In the genomic region with DNA sequence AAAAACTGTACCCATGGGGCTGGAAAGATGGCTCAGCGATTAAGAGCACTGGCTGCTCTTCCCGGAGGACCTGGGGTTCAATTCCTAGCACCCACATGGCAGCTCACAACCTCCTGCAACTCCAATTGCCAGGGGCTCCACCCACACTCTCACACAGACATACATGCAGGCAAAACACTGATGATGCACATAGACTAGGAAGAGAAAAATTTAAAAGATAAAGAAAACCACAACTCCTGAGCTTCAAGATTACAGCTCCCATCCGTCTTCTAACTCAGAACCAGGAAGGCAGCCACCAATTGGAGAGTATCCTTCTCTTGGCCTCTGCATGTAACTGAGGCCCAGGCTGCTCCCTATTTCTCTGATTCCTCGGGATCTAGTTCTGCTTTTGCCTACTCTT, we compare ENCODE assay signal across 8 mouse cellular contexts. TPM values are rescaled to one million over a fixed set of nuclear protein-coding genes. Genes with fewer than 3 reads are reported as not detected.
A peak's percentile ranks its signal among the peaks of the same experiment; 100 is the strongest.
DNase-seq lines count a peak whose midpoint lies in the region; ATAC-seq lines count a peak whose summit lies in the region.

No protein-coding gene starts in this region.

- peak overlapping the region; percentile 87 for H3K4me3 ChIP-seq in lung, embryonic 15.5 days
- peak overlapping the region; percentile 72; the same call in 1 of the 2 replicates for H3K4me3 ChIP-seq in limb, embryonic 11.5 days (ENCODE audit: low read depth, low read length)
- H3K4me3 ChIP-seq in neural tube, embryonic 14.5 days (ENCODE audit: low read depth, low read length), result peak overlapping the region; percentile 83

- 47% methylated on average over 4 of the region's 4 CpGs for WGBS in lung, embryonic 15.5 days
- WGBS in limb, embryonic 11.5 days, result 52% methylated on average over 4 of the region's 4 CpGs
- 47% methylated on average over 4 of the region's 4 CpGs for WGBS in neural tube, embryonic 14.5 days

- H3K36me3 ChIP-seq in lung, embryonic 15.5 days, result peaks cover 12% of the 10 kb centered on the region
- H3K36me3 ChIP-seq in limb, embryonic 11.5 days (ENCODE audit: control insufficient read depth, insufficient read depth, low read length), result 0 out of 2 replicates have a peak, but pooled peaks cover under 1% of the 10 kb centered on the region
- H3K36me3 ChIP-seq in neural tube, embryonic 14.5 days (ENCODE audit: control insufficient read depth, insufficient read depth, low read length), result no peaks in the 10 kb centered on the region

- DNase-seq in lung, postnatal 4 days, result no peak
- no peak for DNase-seq in limb, embryonic 11.5 days (ENCODE audit: low spot score)
- DNase-seq in left cerebral cortex, postnatal 4 days, result no peak
- no peak for DNase-seq in spleen, postnatal 10 days (ENCODE audit: low spot score in 2 of 2)
- no peak for DNase-seq in adipocyte (ENCODE audit: low spot score)

- peak overlapping the region; percentile 94 for H3K9ac ChIP-seq in lung, embryonic 15.5 days
- H3K9ac ChIP-seq in limb, embryonic 11.5 days (ENCODE audit: low read length), result peak overlapping the region; percentile 48
- no peak overlapping the region for H3K9ac ChIP-seq in neural tube, embryonic 14.5 days (replicated peaks; ENCODE audit: low read depth, low read length)

- intact Hi-C loops in left cerebral cortex, postnatal 4 days (cut with DNase I), result loop anchor here (5.0 kb wide), 2 partner anchors 112 to 662 kb away; no protein-coding TSS in a partner anchor

- peak overlapping the region; percentile 52 for H3K4me2 ChIP-seq in lung, embryonic 15.5 days
- H3K4me2 ChIP-seq in limb, embryonic 11.5 days (ENCODE audit: low read depth, severe bottlenecking), result peak overlapping the region; percentile 27; the same call in 1 of the 2 replicates
- peak overlapping the region; percentile 60 for H3K4me2 ChIP-seq in neural tube, embryonic 14.5 days (ENCODE audit: low read depth, low read length)

- peaks cover 34% of the 10 kb centered on the region for H3K4me1 ChIP-seq in lung, embryonic 15.5 days
- H3K4me1 ChIP-seq in limb, embryonic 11.5 days (ENCODE audit: control insufficient read depth, insufficient read depth, low read length), result no peaks in the 10 kb centered on the region
- 0 out of 2 replicates have a peak, but pooled peaks cover 6% of the 10 kb centered on the region for H3K4me1 ChIP-seq in neural tube, embryonic 14.5 days (ENCODE audit: control insufficient read depth, insufficient read depth, low read length)

- H3K27me3 ChIP-seq in lung, embryonic 15.5 days, result no peaks in the 10 kb centered on the region
- no peaks in the 10 kb centered on the region for H3K27me3 ChIP-seq in limb, embryonic 11.5 days (ENCODE audit: control insufficient read depth, insufficient read depth, low read length)
- H3K27me3 ChIP-seq in neural tube, embryonic 14.5 days (ENCODE audit: control insufficient read depth, insufficient read depth, low read length), result no peaks in the 10 kb centered on the region

- no peaks in the 10 kb centered on the region for H3K9me3 ChIP-seq in lung, embryonic 15.5 days
- no peaks in the 10 kb centered on the region for H3K9me3 ChIP-seq in limb, embryonic 11.5 days (ENCODE audit: control insufficient read depth, low read length)
- no peaks in the 10 kb centered on the region for H3K9me3 ChIP-seq in neural tube, embryonic 14.5 days (ENCODE audit: control insufficient read depth, low read length)

- peak overlapping the region; percentile 97 for H3K27ac ChIP-seq in lung, embryonic 15.5 days
- no peak overlapping the region for H3K27ac ChIP-seq in limb, embryonic 11.5 days (replicated peaks; ENCODE audit: low read depth, low read length)
- H3K27ac ChIP-seq in neural tube, embryonic 14.5 days (ENCODE audit: low read depth, low read length), result 0 out of 2 replicates have a peak overlapping the region, but pooled peaks have one; percentile 92

- ATAC-seq in lung, embryonic 15.5 days (ENCODE audit: borderline replicate concordance, extremely low read depth, low FRiP score, low TSS enrichment), result no peak
- peak; percentile 28 for ATAC-seq in erythroblast, adult 5-6 weeks (replicated peaks; ENCODE audit: low FRiP score, poor library complexity, severe bottlenecking)
- ATAC-seq in limb, embryonic 11.5 days (ENCODE audit: insufficient number of reproducible peaks, low FRiP score, low TSS enrichment, low read depth), result no peak
- no peak for ATAC-seq in neural tube, embryonic 14.5 days (ENCODE audit: low read depth)

RNA-seq across cellular contexts. Expression of a gene that starts 0.6 kb away (rescaled TPM):
- 91.9 and 95.3 TPM in 2 replicates for polyA plus RNA-seq in lung, embryonic 15.5 days (2015; fragmentation: Nextera tagmentation; extraction: Ambion mirVana)
- total RNA-seq in erythroblast, adult 5-6 weeks (2015; ENCODE audit: low replicate concordance), result 7.9 and 12.3 TPM in 2 replicates
- total RNA-seq in erythroblast, adult 5-6 weeks (2017; ENCODE audit: low replicate concordance), result 5.4 and 9.5 TPM in 2 replicates
- polyA plus RNA-seq in limb, embryonic 11.5 days (2014; fragmentation: Nextera tagmentation; extraction: Ambion mirVana), result 79.4 and 87.9 TPM in 2 replicates
- polyA plus RNA-seq in neural tube, embryonic 14.5 days (2014; fragmentation: Nextera tagmentation; extraction: Ambion mirVana), result 95.1 and 95.6 TPM in 2 replicates
- 10 to 100 TPM; 55.2 to 59.7 TPM for total RNA-seq in left cerebral cortex, postnatal 4 days (2021)

RNA-seq across cellular contexts. Expression of a gene that starts 9.0 kb away (rescaled TPM):
- polyA plus RNA-seq in lung, embryonic 15.5 days (2015; fragmentation: Nextera tagmentation; extraction: Ambion mirVana), result 183 and 186 TPM in 2 replicates
- 26.1 and 70.1 TPM in 2 replicates for total RNA-seq in erythroblast, adult 5-6 weeks (2015; ENCODE audit: low replicate concordance)
- total RNA-seq in erythroblast, adult 5-6 weeks (2017; ENCODE audit: low replicate concordance), result 10.6 and 17.0 TPM in 2 replicates
- 189 and 194 TPM in 2 replicates for polyA plus RNA-seq in limb, embryonic 11.5 days (2014; fragmentation: Nextera tagmentation; extraction: Ambion mirVana)
- polyA plus RNA-seq in neural tube, embryonic 14.5 days (2014; fragmentation: Nextera tagmentation; extraction: Ambion mirVana), result 173 and 179 TPM in 2 replicates
- 10 to 100 TPM; 73.9 to 74.6 TPM for total RNA-seq in left cerebral cortex, postnatal 4 days (2021)

RNA-seq across cellular contexts. Expression of a gene that starts 16.0 kb away (rescaled TPM):
- polyA plus RNA-seq in lung, embryonic 15.5 days (2015; fragmentation: Nextera tagmentation; extraction: Ambion mirVana), result not detected in 2 replicates
- not detected in 2 replicates for total RNA-seq in erythroblast, adult 5-6 weeks (2015; ENCODE audit: low replicate concordance)
- not detected in 2 replicates for total RNA-seq in erythroblast, adult 5-6 weeks (2017; ENCODE audit: low replicate concordance)
- not detected in 2 replicates for polyA plus RNA-seq in limb, embryonic 11.5 days (2014; fragmentation: Nextera tagmentation; extraction: Ambion mirVana)
- not detected in 2 replicates for polyA plus RNA-seq in neural tube, embryonic 14.5 days (2014; fragmentation: Nextera tagmentation; extraction: Ambion mirVana)
- total RNA-seq in left cerebral cortex, postnatal 4 days (2021), result not detected

RNA-seq across cellular contexts. Expression of a gene that starts 54.4 kb away (rescaled TPM):
- 4.1 and 4.7 TPM in 2 replicates for polyA plus RNA-seq in lung, embryonic 15.5 days (2015; fragmentation: Nextera tagmentation; extraction: Ambion mirVana)
- total RNA-seq in erythroblast, adult 5-6 weeks (2015; ENCODE audit: low replicate concordance), result 2.7 and 3.7 TPM in 2 replicates
- total RNA-seq in erythroblast, adult 5-6 weeks (2017; ENCODE audit: low replicate concordance), result 0.28 and 1.5 TPM in 2 replicates
- 5.7 and 6.1 TPM in 2 replicates for polyA plus RNA-seq in limb, embryonic 11.5 days (2014; fragmentation: Nextera tagmentation; extraction: Ambion mirVana)
- polyA plus RNA-seq in neural tube, embryonic 14.5 days (2014; fragmentation: Nextera tagmentation; extraction: Ambion mirVana), result 7.7 and 7.9 TPM in 2 replicates
- total RNA-seq in left cerebral cortex, postnatal 4 days (2021), result 1 to 10 TPM; 8.2 to 8.6 TPM
